Mouse (Mus musculus): ENCODE measurements at regions not wholly inside any gene's neighbourhood (a gene's known extent, or its start where the extent isn't known, plus 50 kb on each side); places are given as distances from the start of the nearest gene placed in this dataset.

DNA sequence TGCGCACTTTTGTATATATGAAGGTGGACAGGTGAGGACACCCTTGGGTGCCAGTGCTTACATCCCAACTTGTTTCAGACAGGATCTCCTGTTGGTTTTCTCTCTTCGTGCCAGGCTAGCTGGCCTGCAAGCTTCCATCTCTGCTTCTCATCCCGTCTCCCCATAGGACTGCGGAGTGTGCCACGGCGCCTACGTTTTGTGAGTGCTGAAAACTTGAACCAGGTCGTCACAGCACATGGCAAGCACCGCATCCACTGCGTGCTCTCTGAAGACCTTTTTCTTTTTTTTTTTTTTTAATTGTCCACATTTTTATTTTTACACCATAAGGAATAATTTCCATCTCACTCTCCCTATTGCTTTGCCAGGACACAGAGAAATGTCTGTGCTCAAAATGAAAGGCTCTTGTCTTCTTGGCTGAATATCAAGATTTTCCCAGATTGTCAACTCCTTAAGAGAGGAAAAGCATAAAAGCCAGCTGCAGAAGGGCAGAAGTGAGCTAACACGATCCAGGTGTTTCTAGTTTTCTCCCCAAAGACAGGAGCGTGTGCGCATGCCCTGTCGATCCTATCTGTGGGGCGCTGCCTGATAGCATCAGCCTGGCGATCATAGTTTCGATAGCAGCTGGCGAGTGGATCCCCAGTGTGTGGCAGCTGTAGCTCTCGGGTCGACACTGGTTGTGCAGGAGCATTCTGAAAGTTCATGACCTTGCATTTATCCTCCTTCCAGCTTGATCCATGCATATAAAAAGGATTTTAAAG lies 326.4 kb upstream of the Ddhd1 start:
- in situ Hi-C loops (cut with MboI, MseI), result loop anchor here in 1 of 2 experiments (25.0 kb wide), 1 partner anchor 728 kb away; no protein-coding TSS in a partner anchor

- in situ Hi-C loops (cut with MboI, MseI), result loop anchor here (5.0 to 25.0 kb wide), 2 partner anchors 720 to 730 kb away; no protein-coding TSS in a partner anchor
Observed at GRCm38 (mm10) chr14:45992041-45992869, 334.3 kb upstream of the Ddhd1 start.

DNA sequence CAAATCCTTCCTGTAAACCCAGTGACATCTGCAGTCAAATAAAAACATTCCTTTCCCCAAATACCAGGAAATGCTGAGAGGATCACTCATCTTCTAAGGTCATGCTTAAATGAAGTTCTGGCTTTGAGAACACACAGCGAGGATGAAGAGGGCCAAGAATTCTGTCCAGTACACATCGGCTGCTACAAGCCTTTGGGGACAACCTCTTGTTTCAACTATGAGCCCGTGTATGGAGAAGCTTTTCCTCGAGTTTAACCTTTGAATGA lies 334.9 kb upstream of the Ddhd1 start:
- in situ Hi-C loops (cut with MboI, MseI), result loop anchor here (5.0 to 25.0 kb wide), 2 partner anchors 719 to 729 kb away; no protein-coding TSS in a partner anchor

GRCm38 (mm10) chr14:45993669-45994068 lies 335.7 kb upstream of the Ddhd1 start:
- in situ Hi-C loops (cut with MboI, MseI), result loop anchor here (5.0 to 25.0 kb wide), 2 partner anchors 719 to 729 kb away; no protein-coding TSS in a partner anchor

DNA sequence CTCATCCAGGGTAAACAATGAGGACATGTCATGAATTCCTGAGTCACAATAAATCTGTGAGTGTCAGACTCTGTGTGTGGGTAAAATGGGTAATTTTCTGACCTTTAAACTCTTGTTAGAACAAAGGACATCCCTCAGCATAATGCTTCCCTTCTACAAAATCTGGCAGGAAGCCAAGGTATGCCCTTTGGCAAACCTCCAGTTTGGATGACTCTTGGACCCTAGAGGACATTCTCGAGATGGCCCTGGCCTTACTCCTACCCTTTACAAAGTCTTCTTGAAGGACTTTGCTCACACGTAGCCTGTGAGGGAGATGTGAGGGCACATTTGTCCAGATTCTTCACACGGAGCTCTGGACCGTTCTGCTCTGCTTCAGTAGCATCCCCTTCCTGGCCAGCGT lies 338.8 kb upstream of the Ddhd1 start:
- in situ Hi-C loops (cut with MboI, MseI), result loop anchor here in 1 of 2 experiments (25.0 kb wide), 1 partner anchor 716 kb away; no protein-coding TSS in a partner anchor

DNA sequence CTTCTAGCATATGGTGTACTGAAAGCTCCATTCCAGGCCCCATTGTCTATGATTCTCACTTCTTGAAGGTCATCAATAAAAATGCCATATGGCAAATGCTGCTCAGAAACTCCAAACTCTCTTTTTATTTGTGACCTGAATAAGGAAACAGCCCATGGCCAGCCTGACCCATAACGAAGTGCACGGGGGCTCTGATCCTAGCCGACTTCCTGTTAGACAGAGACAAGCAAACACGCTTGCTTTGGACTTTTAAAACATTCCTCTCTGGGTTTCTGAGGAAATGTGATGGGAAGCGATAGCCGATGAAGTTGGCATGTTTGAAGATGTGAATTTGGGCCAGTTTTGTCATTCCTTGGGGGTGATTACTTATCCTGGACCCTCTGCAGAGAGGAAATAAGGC lies 346.1 kb upstream of the Ddhd1 start:
- in situ Hi-C loops (cut with MboI, MseI), result no loop called here

- in situ Hi-C loops (cut with MboI, MseI), result no loop called here
Observed at GRCm38 (mm10) chr14:46005307-46005706, 347.4 kb upstream of the Ddhd1 start.

- in situ Hi-C loops (cut with MboI, MseI), result no loop called here
Observed at GRCm38 (mm10) chr14:46013232-46013631, 355.3 kb upstream of the Ddhd1 start.

- in situ Hi-C loops (cut with MboI, MseI), result no loop called here
Observed at GRCm38 (mm10) chr14:46014090-46014489, 356.1 kb upstream of the Ddhd1 start.

DNA sequence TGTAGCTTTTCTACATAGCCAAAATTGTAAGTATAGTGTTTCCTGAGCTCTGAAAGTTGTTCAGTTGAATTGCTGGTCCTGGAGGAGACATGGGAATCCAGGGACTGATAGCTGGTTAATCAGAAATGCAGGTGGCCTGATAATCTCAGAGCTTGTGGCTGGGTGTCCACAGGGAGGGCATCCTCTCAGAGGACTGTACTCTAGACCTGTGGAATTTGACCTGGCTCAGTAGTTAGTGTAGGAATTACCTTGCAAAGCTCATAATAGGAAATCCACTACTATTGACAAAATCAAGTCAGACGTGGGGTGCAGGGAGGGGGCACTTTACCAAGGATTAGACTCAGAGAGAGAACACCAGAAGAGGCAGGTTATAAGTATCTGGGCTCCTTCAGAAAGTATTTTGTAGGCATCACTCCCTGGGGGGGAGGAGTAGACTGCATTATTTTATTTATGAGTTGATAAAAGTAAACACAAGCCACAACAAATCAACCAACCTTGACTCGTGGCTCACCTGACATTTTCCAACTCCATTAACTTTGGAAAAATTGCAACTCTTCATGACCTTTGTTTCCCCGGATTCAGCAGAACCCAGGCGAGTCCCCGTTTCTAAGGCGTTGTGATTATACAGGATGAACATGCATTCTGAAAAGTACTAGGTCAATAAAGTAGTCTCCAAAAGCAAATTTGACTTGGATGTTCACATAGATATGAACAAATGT lies 357.9 kb upstream of the Ddhd1 start:
- in situ Hi-C loops (cut with MboI, MseI), result no loop called here

DNA sequence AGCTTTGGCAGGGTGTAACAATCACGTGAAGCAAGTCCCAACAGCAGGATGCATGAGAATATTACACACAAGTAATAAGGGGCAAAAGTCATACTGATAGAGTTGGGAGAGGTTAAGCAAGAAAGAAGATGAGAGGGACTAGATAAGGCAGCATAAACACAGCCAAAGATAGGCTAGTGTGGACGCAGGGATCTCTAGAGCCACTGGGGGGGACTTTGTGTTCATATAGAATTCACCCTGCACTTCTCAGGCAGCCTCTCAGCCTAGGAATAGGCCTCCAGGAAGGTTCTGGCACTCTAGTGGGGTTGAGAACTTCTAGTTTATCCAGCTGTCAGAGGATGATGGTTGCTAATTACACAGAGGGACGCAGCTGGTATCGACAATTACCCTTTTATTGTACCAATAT lies 358.8 kb upstream of the Ddhd1 start:
- in situ Hi-C loops (cut with MboI, MseI), result no loop called here

DNA sequence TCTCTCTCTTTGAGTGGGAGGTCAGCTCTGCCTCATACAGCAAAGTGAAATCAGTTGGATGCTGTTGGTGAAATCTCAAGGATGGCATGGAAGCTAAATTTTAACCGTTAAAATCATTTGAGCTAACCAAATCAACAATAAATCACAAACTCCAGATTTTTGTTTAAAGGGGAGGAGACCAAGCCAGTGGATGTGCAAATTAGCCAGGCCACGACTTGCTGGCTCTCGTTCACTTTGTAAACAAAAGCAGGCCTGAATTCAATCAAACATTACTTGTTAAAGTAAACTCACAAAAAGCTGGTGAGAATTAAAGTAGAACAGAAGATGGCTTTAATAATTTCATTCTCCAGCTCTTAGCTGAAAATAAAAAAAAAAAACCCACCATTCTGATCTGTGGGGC lies 359.3 kb upstream of the Ddhd1 start:
- in situ Hi-C loops (cut with MboI, MseI), result no loop called here

DNA sequence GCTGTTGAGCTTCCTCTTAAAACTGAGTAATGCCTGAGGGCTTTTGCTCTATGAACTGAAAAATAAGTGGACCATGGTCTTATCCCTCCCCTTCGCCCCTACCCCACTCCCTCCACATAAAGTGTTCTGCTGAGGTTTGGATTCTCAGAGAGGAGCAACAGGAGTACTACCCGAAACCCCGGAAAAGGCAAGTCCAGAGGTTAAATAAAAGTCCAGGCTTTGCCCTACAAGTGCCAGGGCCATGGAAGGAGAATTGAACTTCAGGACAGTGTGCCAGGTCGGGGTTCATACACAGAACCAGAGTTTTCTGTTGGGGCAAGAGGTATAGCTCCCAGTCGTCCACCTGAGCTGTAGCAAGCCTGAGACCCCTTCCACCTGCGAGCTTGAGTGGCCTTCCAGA lies 360.0 kb upstream of the Ddhd1 start:
- in situ Hi-C loops (cut with MboI, MseI), result no loop called here

GRCm38 (mm10) chr14:46019240-46020025 lies 359.8 kb upstream of the Gm15217 start:
- in situ Hi-C loops (cut with MboI, MseI), result no loop called here

DNA sequence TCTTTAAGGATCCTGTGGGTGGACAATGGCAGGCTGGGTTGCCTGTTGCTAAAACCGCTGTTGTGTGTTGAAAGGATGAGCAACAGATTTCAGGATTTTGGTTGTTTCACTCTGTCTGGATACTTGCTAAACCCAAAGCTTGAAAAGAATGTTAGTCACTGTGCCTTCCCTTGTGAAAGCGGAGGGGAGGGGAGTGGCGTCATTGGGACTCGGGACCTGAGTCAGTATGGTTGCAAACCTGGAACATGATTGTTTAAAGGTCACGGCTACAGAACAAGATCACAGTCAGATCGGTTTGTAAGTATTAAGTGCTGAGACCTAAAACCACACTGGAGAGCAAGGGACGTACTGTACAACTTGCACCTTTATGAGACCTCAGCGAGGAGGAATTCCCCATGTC lies 344.9 kb upstream of the Gm15217 start:
- in situ Hi-C loops (cut with MboI, MseI), result no loop called here

GRCm38 (mm10) chr14:46060622-46061381 lies 318.4 kb upstream of the Gm15217 start:
- in situ Hi-C loops (cut with MboI, MseI), result no loop called here

DNA sequence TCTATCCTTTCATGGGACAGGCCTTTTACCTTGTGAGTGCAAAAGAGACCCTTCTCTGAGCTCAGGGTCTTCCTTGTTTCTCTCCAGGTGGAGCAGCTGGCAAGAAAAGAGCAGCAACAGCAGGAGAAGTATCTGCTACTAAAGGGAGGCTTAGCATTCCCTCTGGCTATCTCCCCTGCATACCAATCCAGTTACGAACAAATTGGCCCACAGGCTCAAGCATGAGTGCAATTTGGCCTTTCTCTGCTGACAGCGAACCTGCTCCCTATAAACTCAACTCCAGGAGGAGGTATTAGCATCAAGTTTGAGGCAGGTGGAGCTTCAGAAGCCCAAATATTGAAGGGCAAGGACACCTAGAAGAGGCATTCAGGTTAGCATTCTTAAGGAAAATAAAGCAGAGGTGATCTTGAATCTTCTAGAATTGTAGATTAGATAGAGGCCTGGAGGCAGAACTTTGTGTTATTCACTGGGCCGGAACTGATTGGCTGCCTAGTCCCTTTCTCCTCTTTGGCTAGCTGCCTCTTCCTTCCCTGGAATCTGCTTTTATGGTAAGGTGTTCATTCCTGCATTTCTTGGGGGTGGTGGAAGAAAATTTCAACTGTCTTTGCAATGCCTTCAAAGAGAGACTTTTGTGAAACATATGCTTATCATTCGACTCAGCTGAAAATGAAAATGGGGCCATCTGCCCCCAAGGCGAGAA lies 312.0 kb upstream of the Gm15217 start:
- in situ Hi-C loops (cut with MboI, MseI), result no loop called here

DNA sequence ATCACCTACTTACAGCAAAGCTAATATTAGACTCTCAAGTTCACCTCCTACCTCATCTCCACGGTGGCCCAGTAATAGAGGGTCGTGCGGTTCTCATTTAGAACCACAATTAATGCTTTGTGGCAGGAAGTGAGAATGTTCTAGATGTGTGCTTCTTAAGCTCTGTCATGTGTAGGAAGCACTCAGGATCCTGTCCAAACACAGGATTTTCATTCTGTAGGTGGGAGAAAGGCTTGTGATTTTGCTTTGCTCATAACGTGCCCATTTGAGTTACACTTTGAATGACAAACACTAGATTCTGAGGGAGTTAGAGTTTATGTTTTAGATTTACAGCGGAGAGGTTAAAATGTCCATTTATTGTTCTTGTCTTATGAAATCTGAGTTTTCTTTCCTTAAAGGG lies 308.0 kb upstream of the Gm15217 start:
- in situ Hi-C loops (cut with MboI, MseI), result no loop called here

GRCm38 (mm10) chr14:46076738-46077137 lies 302.5 kb upstream of the Gm15217 start:
- in situ Hi-C loops (cut with MboI, MseI), result no loop called here

Measured in T-helper 17 cell (primary cell).